Mouse (Mus musculus) MEL-GATA-1-ER (cell line): ENCODE data around the gene Cilp2.

ENCODE experiments used
- DNase-seq: peaks from one replicate; pipeline ENCODE4 v3.0.0-alpha.2; 2012; ENCODE audit warnings: low read depth; ENCODE audit errors: extremely low read depth

The Cilp2 gene

DNA sequence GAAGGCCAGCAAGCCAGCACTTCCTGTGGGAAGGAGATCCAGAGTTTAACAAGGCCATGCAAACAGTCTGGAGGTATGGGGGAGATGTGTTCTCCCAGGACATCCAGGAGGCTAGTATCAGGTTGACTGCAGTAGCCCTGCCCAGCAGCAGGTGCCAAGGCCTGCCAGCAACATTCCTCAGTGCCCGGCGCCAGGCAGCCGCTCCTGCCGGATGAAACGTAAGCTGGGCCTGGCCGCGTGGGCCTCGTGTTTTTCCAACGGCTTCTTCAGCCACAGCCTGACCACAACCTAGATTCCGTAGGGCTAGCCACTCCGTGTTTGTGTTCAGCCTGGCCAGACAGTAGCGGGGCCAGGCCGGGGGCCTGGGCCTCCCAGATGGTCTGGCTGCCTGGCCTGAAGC is 12.8 kb downstream of the Cilp2 start:
- no peak for DNase-seq

DNA sequence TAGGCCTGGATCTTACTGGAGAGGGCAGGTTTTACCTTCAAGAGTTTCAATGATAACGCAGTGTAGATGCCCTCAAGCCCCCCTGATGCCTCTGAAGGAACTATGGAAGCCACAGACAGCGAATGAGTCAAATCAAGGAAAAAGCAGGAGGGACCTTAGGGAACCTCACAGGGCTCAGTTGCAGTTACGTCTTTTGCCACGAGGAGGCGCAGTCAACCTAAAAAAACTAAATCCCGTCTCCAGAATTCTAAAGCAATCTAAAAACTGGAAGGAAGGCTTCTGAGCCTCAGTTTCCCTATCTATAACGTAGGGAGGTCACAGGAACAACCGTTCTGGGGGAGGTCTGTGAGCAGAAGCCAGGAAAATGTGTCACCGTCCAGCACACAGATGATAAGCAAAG is 13.3 kb downstream of the Cilp2 start:
- no peak for DNase-seq

DNA sequence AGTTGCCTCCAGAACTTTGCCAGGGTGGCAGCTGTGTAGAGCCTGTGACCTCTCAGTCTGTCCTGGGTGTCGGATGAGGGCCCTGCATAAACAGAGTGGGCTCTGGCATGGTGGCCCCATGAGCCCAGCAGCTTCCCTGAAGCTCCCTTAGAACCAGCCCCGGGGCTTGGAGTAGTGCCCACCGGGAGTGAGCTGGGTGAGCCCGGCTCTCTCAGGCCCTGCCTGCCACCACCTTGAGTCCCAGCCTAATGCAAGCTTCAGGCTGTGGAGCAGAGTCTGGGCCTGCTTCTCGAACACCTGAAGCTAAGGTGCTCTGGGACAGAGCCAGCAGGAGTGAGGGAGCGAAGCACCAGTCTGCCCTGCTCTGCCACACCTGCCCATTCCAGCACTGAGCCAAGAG is 16.6 kb downstream of the Cilp2 start:
- no peak for DNase-seq

DNA sequence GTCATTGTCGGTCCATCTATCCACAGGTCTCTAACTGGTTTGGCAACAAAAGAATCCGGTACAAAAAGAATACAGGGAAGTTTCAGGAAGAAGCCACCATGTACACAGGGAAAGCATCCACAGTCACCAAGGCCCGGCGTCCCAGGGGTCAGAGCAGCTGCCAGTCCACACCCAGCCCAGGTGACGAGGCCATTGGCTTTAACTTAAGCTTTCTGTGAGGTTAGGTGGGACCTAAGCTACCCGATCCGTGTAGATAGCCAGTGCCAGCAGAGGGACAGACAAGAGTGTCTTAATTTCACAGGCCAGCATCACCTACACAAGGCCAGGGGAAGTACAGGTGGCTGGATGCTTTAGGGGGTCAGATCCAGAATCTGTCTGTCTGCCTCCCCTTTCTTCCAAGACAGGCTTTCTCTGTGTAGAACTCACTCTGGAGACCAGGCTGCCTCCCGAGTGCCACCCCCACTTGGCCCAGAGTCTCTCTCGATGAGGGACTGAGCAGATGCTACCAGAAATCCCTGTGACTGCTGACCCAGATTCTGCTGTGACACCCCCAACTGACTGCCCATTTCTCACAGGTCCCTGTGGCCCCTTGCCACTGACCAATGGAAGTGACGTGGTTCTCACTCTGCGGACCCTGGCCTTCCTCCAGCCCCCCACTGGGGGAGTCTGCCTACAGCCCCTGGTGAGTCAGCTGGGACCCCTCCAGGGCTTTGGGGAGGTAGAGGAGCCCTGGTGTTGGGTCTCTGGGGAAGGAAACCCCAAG is 17.3 kb downstream of the Cilp2 start:
- DNase-seq = no peak

DNA sequence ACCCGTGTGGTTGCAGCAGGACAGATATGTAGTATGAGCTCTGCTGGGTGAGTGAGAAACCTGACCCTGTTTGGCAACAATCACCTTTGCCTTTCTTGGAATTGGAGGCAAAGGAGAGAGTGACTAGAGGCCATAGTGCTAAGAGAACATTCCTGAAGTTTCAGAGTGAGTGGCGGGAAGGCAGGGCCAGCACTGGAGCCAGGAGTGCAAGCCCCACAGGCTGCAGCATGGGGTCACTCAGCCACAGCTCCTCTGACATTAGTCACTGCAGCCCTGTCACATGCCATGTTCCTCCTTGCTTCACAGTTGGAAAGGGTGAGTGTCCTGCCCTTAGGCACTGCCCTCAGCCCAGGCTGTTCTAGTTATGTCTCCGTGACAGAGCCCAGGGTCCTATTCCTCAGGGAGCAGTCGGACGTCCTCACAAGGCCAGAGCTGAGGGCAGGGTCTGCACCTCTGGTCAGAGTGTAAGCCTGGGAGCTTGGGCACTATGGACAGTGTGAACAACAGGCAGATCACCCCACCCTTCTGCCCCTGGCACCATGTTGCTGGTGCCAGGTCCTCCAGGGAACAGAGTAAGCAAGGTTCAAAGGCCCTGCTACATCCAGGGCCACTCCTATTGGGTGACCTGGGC is 19.7 kb downstream of the Cilp2 start:
- no peak for DNase-seq

DNA sequence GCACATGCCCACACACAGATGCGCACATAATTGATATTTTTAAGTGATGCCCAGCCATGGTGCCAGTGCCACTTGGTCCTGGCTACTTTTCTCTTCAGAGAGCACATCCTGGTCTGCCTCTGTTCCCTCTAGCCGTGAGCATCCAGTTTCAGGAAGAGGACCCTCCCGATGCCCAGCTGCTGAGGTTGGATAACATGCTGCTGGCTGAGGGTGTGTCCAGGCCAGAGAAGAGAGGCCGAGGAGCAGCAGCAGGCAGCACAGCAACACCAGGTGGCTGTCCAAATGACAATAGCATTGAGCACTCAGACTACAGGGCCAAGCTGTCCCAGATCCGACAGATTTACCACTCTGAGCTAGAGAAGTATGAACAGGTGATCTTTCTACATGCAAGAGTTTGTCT is 23.3 kb downstream of the Cilp2 start:
- no peak for DNase-seq

DNA sequence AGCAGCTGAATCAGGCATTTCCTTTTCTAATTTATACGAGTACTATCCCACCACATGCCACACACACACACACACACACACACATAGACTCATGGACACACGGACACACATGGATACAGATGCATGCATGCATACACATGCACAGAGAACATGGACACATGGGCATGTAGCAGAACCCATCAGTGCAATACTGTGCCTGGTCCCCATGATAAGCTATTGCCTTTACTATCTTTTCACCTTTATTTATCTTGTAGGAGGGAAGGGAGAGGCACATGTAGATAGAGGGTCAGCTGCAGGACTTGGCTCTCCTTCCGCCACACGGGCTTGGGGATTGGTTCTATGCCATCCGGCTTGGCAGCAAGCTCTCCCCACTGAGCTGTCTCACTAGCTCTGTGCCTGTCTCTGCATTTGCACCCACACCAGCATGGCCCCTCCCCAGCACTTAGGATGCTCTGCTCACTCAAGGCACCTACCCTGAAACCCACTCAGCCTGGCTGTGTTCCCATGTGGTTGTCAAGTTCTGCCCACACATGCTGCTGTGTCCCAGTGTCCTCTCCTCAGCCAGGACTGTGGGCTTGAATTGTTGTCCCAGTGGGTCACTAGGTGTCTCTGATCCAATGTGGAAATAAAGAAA is 24.0 kb downstream of the Cilp2 start:
- DNase-seq = no peak

DNA sequence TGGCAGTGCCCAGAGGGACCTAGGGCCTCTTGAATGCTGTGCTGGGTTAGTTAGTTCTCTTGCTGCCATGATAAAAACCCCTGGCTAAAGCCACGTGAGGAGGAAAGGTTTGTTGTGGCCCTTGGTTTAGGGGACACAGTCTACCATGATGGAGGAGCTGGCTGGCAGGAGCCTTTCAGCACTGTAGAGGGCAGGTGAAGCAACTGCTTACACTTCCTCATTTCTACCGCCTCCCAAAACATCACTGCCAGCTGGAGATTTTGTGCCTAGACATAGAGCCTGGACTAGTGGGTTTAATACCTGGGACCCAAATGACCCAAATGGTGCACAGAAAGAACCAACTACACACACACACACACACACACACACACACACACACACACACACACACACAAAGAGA is 26.2 kb downstream of the Cilp2 start:
- no peak for DNase-seq

DNA sequence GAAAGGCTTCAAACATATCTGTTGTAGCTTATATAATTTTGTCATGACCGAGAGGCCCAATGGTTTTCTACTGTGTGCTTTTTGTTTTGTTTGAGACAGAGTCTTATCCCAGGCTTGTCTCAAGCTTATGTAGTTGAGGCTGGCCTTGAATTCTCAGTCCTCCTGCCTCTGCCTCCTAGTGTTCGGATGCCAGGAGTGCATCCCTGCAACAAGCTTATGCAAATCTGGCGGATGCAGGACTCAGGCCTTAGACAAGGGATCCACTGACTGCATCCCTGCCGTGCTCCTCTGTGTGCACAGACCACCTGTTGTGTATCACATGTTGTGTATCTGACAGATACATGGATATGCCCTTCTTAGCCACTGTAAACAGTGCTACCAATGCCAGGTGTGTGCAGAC is 26.7 kb downstream of the Cilp2 start:
- DNase-seq = no peak

DNA sequence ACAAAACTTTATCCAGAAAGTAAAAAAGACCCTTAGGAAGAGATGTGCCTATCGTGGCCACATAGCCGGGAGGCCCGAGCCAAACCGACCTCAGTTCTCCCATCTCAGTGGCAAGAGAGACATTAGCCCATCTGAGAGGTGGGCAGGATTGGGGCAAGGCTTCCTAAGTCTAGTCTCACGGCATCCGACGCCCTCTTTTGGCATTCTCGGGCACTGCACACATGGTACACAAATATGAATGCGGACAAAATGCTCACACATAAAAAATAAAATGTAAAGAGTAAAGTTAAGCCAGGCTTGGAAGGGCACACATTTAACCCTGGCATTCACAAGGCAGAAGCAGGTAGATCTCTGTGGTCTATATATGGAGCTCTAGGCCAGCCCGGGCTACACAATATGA is 33.6 kb downstream of the Cilp2 start:
- DNase-seq = no peak

DNA sequence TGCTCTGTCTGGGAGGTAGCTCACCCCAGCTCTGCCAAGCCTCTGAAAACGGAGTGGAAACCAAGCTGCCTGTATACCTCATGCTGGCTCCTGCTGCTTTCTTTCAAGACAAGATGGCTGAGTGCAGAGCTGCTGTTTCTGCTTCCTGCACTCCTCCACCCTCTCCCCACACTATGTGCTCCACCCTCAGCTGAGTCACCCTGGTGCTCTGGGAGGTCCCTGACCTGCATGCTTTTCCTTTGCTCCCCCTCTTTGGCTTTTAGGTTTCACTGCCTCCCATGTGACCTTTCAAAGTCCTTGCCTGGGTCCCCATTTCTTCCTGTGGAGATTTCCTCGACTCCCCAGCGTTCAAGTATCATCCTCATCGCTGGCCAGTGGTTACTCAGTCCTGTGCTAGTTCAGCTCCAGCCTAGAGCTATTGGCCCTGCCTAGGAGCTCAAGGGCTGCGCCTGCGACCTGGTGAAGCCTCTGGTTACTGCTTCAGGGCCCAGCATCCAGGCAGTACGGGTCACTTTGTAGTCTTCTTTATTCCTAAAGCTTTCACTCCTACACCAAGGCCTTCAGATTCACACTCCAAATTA is 36.5 kb downstream of the Cilp2 start:
- no peak for DNase-seq

DNA sequence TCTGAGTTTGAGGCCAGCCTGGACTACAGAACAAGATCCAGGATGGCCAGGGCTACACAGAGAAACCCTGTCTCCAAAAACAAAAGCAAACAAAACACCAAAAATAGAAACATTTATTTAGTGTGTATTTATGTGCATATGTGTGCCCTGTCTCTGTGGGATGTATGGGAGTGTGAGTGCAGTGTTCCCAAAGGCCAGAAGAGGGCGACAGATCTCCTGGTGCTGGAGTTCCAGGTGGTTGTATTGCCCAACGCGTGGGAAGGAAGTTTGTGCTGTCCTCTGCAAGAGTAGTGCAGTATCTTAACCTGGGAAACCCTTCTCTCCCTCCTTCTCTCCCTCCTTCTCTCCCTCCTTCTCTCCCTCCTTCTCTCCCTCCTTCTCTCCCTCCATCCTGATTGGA is 37.6 kb downstream of the Cilp2 start:
- DNase-seq = no peak

DNA sequence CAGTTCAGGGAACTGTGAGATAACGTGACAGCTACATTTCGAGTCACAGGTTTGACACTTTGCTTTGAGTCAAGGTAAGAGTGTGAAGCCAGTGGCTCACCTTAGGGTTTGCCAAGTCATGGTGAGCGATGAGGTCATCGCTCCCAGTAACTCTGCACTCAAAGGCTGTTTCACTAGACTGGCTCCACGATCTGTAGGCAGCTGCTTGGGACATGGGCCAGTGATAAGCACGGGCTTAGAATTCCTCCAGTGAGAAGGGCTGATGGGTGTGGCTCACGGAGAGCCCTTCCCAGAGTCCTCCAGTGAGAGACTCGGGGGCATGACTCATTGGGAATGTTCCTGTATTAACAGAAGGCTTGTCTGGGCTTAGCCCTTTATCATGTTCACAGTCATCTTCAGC is 38.5 kb downstream of the Cilp2 start:
- no peak for DNase-seq

DNA sequence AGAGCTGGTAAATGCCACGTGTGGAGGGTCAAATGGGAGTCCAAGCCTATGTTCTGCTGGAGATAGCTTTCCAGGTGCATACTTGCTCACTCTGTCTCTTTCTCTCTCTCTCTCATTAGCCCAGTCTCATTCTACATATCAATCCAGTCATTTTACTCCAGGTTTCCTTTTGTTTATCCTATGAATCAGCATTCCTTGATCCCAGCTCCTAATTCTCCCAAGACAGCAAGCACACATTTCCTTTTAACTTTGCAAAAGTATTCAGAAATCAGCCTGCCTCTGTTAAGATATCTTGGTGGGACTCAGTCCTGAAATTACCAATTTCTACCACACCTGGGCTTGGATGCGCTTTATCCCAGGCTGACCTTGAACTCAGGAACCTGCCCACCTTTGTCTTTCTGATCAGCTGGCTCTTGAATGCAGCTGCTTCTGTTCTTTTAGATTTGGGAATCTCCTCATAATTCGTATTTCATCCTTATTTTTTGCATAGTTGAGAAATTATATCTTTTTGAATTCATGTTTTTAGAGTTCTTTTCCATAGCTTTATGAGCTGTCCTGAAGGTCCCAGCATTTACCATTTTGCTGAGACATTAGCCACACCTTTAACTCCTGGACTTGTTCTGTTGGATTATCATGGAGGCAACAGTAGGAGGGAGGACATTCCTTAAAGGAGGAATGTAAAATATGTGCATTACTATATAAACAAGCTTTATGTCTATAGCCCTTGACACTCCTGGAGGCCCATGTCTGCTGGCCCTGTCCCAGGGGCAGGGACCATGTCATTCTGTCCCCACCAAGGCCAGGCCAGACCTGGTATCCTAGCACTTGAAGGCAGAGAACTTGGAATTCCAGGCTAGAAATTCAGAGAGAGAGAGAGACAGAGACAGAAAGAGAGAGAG is 40.1 kb downstream of the Cilp2 start:
- DNase-seq = no peak

DNA sequence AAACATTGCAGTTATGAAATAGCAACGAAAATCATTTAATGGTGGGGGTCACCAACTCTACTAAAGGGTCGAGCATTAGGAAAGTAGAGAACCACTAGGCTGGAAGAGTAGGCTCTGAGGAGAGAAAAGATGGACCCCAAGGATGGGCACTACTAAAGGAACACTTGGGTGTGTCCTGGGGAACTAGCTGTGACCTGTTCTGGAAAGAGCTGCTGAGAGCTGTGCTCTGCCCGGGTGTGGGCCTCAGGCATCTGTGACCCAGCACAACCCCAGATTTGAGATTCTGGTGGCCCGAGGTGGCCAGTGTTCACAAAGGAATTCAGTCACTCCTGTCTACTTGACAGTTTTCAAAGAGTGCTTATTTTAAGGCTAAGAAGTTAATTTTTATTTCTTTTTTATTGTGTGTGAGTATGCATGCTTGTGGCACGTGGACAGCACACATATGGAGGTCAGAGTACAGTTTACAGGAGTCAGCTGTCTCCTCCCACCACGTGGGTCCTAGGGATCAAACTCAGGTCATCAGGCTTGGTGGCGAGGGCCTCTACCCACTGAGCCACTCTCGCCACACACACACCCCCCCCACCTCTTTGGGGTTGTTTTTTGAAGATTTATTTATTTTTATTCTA is 50.3 kb downstream of the Cilp2 start:
- DNase-seq = no peak

DNA sequence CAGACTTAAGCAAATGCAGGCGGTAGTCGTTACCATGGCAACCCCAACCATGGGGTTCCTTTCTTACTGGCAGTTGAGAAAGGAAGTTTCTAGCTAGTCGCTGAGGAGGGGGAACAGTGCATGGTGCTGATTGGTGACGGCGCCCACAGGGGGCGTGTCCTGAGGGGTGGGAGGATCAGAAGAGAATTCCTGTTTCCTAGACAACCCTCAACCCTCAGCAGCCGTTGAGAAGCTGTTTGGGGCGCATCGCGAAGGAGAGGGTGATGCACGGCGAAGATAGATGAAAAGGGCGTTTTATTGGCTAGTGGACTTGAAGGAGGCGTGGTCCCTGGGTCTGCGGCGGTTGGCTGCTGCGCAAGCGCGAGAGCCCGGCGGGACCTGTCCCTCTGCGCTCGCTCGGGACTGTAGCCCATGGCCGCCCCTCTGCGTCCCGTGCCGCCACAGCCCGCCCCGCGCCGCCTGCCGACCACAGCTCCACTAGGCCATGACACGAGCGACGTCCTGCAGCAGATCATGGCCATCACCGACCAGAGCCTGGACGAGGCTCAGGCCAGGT is 55.1 kb downstream of the Cilp2 start, which contains the start of gene Pbx4:
Gene Pbx4 (plus strand): TSS at position 194 of the 556 bp plus-strand sequence.
- peak; percentile 96 for DNase-seq
